Mouse (Mus musculus) neural tube, embryonic 11.5 days (tissue): ENCODE measurements around the gene Gtpbp3. TPM values are rescaled to one million over a fixed set of nuclear protein-coding genes. Genes with fewer than 3 reads are reported as not detected.

Source experiments
- ATAC-seq: fragments of 200-750 bp; cut with Nextera tagmentation; 2 replicates; pipeline ENCODE4 v1.8.0; 2017; ENCODE audit warnings: moderate number of reproducible peaks, mild to moderate bottlenecking, moderate TSS enrichment, moderate library complexity; ENCODE audit not compliant: insufficient read depth, low FRiP score, low TSS enrichment
- DNase-seq: peaks from one replicate; pipeline ENCODE4 v3.0.0-alpha.2; 2015; ENCODE audit warnings: low spot score
- H3K27ac ChIP-seq: fragments of 300-500 bp; sonication (generic); 2 replicates; pipeline ENCODE4 v1.5.1; 2014; ENCODE audit warnings: low read depth, mild to moderate bottlenecking, low read length
- H3K27me3 ChIP-seq: fragments of 300-500 bp; sonication (generic); 2 replicates; pipeline ENCODE4 v1.6.1; 2014; ENCODE audit warnings: mild to moderate bottlenecking, low read length, mixed read lengths; ENCODE audit not compliant: control insufficient read depth, insufficient read depth
- H3K36me3 ChIP-seq: fragments of 300-500 bp; sonication (generic); 2 replicates; pipeline ENCODE4 v1.6.1; 2014; ENCODE audit warnings: mild to moderate bottlenecking, low read length, moderate library complexity, mixed read lengths; ENCODE audit not compliant: control insufficient read depth, insufficient read depth
- H3K4me1 ChIP-seq: fragments of 300-500 bp; sonication (generic); 2 replicates; pipeline ENCODE4 v1.6.1; 2014; ENCODE audit warnings: low read length, mixed read lengths; ENCODE audit not compliant: control insufficient read depth, insufficient read depth
- H3K4me2 ChIP-seq: fragments of 300-500 bp; sonication (generic); 2 replicates; pipeline ENCODE4 v1.6.1; 2014; ENCODE audit warnings: low read depth, mild to moderate bottlenecking, moderate library complexity
- H3K4me3 ChIP-seq: fragments of 300-500 bp; sonication (generic); 2 replicates; pipeline ENCODE4 v1.5.1; 2014; ENCODE audit warnings: low read depth, low read length
- H3K9ac ChIP-seq: fragments of 300-500 bp; sonication (generic); 2 replicates; pipeline ENCODE4 v1.6.1; 2014; ENCODE audit warnings: mild to moderate bottlenecking, low read length
- H3K9me3 ChIP-seq: fragments of 300-500 bp; sonication (generic); 2 replicates; pipeline ENCODE4 v1.6.1; 2016; ENCODE audit warnings: low read length; ENCODE audit not compliant: control insufficient read depth
- WGBS: fragments of 180-500 bp; shearing (Covaris S2); extraction: QIAGEN DNeasy Blood & Tissue Kit; methylation state at CpG from one replicate; pipeline ENCODE4 v1.1.7; 2014; 5-methylcytosine and 5-hydroxymethylcytosine counted together
- polyA plus RNA-seq: library from polyadenylated mRNA; unstranded; fragments of >200 nt; fragmentation: Nextera tagmentation; extraction: Ambion mirVana; gene quantifications from 2 replicates; pipeline ENCODE4 v1.2.1, GENCODE M21; 2014

Gtpbp3 gene
- polyA plus RNA-seq, 1 experiment from 2014 or later = 6.0 TPM

- Histone ChIP-seq H3K9me3 (no peaks in the 10 kb centered on the region), H3K4me3 (peak within 1 kb of the TSS; percentile 89), H3K27ac (peak within 1 kb of the TSS; percentile 82), H3K36me3 (peaks cover 2% of the 10 kb centered on the region; the same call in 1 of the 2 replicates), H3K27me3 (no peaks in the 10 kb centered on the region), H3K4me1 (peaks cover 12% of the 10 kb centered on the region), H3K9ac (peak within 1 kb of the TSS; percentile 96), H3K4me2 (peak within 1 kb of the TSS; percentile 66)
- ATAC-seq (peak; percentile 67), DNase-seq (peak; percentile 89)
- 5% methylated on average over 56 of the region's 58 CpGs for WGBS
Measured at GRCm38 (mm10) chr8:71485142-71486135, 2.5 kb upstream of the Gtpbp3 start, which contains the start of gene Ano8. Gene Ano8, minus strand, starts transcription at chr8:71485963.

- peaks cover 2% of the 10 kb centered on the region; the same call in 1 of the 2 replicates for H3K36me3 ChIP-seq
- H3K4me1 ChIP-seq = peaks cover 12% of the 10 kb centered on the region
- ATAC-seq = no peak
- no peak for DNase-seq
- H3K9ac ChIP-seq = peak overlapping the region; percentile 37
- no peaks in the 10 kb centered on the region for H3K9me3 ChIP-seq
- 25% methylated on average over 7 of the region's 7 CpGs for WGBS
- peak overlapping the region; percentile 89 for H3K4me3 ChIP-seq
- no peaks in the 10 kb centered on the region for H3K27me3 ChIP-seq
- H3K27ac ChIP-seq = peak overlapping the region; percentile 82
- peak overlapping the region; percentile 66 for H3K4me2 ChIP-seq
Measured at GRCm38 (mm10) chr8:71486136-71486529, 1.8 kb upstream of the Gtpbp3 start.

- no peaks in the 10 kb centered on the region for H3K27me3 ChIP-seq
- no peaks in the 10 kb centered on the region for H3K9me3 ChIP-seq
- H3K36me3 ChIP-seq = peaks cover 10% of the 10 kb centered on the region
- H3K9ac ChIP-seq = peak overlapping the region; percentile 71
- H3K4me3 ChIP-seq = peak overlapping the region; percentile 83
- 0% methylated on average over 22 of the region's 22 CpGs for WGBS
- peak overlapping the region; percentile 96 for H3K4me2 ChIP-seq
- H3K4me1 ChIP-seq = peaks cover 12% of the 10 kb centered on the region
- H3K27ac ChIP-seq = no peak overlapping the region
- DNase-seq = peak; percentile 88
- peak; percentile 83 for ATAC-seq
Measured at GRCm38 (mm10) chr8:71488454-71488853, 551 bp downstream of the Gtpbp3 start.

- WGBS = 28% methylated on average over 16 of the region's 16 CpGs
Measured at GRCm38 (mm10) chr8:71495039-71495438, 7.1 kb downstream of the Gtpbp3 start.

GRCm38 (mm10) chr8:71495811-71496210 lies 7.9 kb downstream of the Gtpbp3 start:
- Histone ChIP-seq H3K36me3 (peaks cover 8% of the 10 kb centered on the region), H3K27me3 (no peaks in the 10 kb centered on the region), H3K9me3 (no peaks in the 10 kb centered on the region), H3K4me2 (no peak overlapping the region), H3K9ac (no peak overlapping the region), H3K4me1 (peaks cover 9% of the 10 kb centered on the region), H3K4me3 (no peak overlapping the region), H3K27ac (no peak overlapping the region)
- ATAC-seq (no peak), DNase-seq (no peak)
- 92% methylated on average over 5 of the region's 5 CpGs for WGBS

More at GRCm38 (mm10) chr8:71495039-71495438, 7.1 kb downstream of the Gtpbp3 start:
- H3K27me3 ChIP-seq = no peaks in the 10 kb centered on the region
- H3K4me1 ChIP-seq = peaks cover 9% of the 10 kb centered on the region
- H3K27ac ChIP-seq = no peak overlapping the region
- no peak overlapping the region for H3K4me2 ChIP-seq
- no peaks in the 10 kb centered on the region for H3K9me3 ChIP-seq
- no peak overlapping the region for H3K4me3 ChIP-seq
- H3K9ac ChIP-seq = no peak overlapping the region
- DNase-seq (peak; percentile 86), ATAC-seq (peak; percentile 62)
- peaks cover 10% of the 10 kb centered on the region for H3K36me3 ChIP-seq

GRCm38 (mm10) chr8:71496481-71496880 lies 8.6 kb downstream of the Gtpbp3 start:
- no peak for ATAC-seq
- Histone ChIP-seq H3K9ac (no peak overlapping the region), H3K4me1 (peaks cover 9% of the 10 kb centered on the region), H3K9me3 (no peaks in the 10 kb centered on the region), H3K36me3 (peaks cover 8% of the 10 kb centered on the region), H3K27me3 (no peaks in the 10 kb centered on the region), H3K27ac (no peak overlapping the region), H3K4me2 (no peak overlapping the region), H3K4me3 (no peak overlapping the region)
- no peak for DNase-seq
- 53% methylated on average over 11 of the region's 11 CpGs for WGBS

GRCm38 (mm10) chr8:71497077-71497645 lies 9.3 kb downstream of the Gtpbp3 start:
- Histone ChIP-seq H3K9me3 (no peaks in the 10 kb centered on the region), H3K9ac (no peak overlapping the region), H3K27ac (no peak overlapping the region), H3K4me3 (no peak overlapping the region), H3K27me3 (no peaks in the 10 kb centered on the region), H3K4me2 (no peak overlapping the region), H3K36me3 (peaks cover 3% of the 10 kb centered on the region), H3K4me1 (peaks cover 9% of the 10 kb centered on the region)
- ATAC-seq (no peak), DNase-seq (no peak)
- WGBS = 92% methylated on average over 1 of the region's 1 CpGs

- H3K27ac ChIP-seq = peak overlapping the region; percentile 31; the same call in 1 of the 2 replicates
- no peaks in the 10 kb centered on the region for H3K27me3 ChIP-seq
- WGBS = 29% methylated on average over 11 of the region's 15 CpGs
- peaks cover 2% of the 10 kb centered on the region; the same call in 1 of the 2 replicates for H3K36me3 ChIP-seq
- peak overlapping the region; percentile 5; the same call in 1 of the 2 replicates for H3K9ac ChIP-seq
- no peak overlapping the region for H3K4me3 ChIP-seq
- DNase-seq = no peak
- ATAC-seq = no peak
- H3K4me2 ChIP-seq = no peak overlapping the region
- H3K9me3 ChIP-seq = no peaks in the 10 kb centered on the region
- peaks cover 9% of the 10 kb centered on the region for H3K4me1 ChIP-seq
Measured at GRCm38 (mm10) chr8:71497881-71498501, 10.1 kb downstream of the Gtpbp3 start.
